Mouse (Mus musculus) cortical plate, adult 2 months (tissue): Measurements from ENCODE around the gene Gm44596. TPM values are rescaled to one million over a fixed set of nuclear protein-coding genes. Genes with fewer than 3 reads are reported as not detected.

Experiments
- H3K27ac ChIP-seq: fragments of 200-500 bp; 2 replicates; pipeline ENCODE4 v1.5.1; 2012; ENCODE audit warnings: low read length, control low read depth, inconsistent platforms; ENCODE audit not compliant: insufficient read depth
- H3K4me1 ChIP-seq: fragments of 200-500 bp; 2 replicates; pipeline ENCODE4 v1.6.1; 2011; ENCODE audit warnings: low read length; ENCODE audit not compliant: control insufficient read depth, insufficient read depth
- H3K4me3 ChIP-seq: fragments of 200-500 bp; 2 replicates; pipeline ENCODE4 v1.5.1; 2011; ENCODE audit warnings: mild to moderate bottlenecking, low read length, control low read depth; ENCODE audit not compliant: insufficient read depth
- CTCF ChIP-seq: fragments of 200-500 bp; IDR thresholded peaks from 2 replicates; pipeline ENCODE4 v1.5.1; 2011; ENCODE audit warnings: mild to moderate bottlenecking, control low read depth, low read length; ENCODE audit not compliant: insufficient read depth; ENCODE audit errors: extremely low read depth
- POLR2A ChIP-seq: fragments of 200-500 bp; IDR thresholded peaks from 2 replicates; pipeline ENCODE4 v1.6.1; 2011; ENCODE audit warnings: mild to moderate bottlenecking, low read length, control low read depth; ENCODE audit not compliant: insufficient read depth; ENCODE audit errors: extremely low read depth
- polyA plus RNA-seq: library from polyadenylated mRNA; depleted of rRNA; stranded (reverse); fragments of >200 nt; gene quantifications from 2 replicates; pipeline ENCODE4 v1.2.3, GENCODE M21; 2012; rRNA removed

Gene Gm44596
- polyA plus RNA-seq, 1 experiment, result 0.40 TPM

DNA sequence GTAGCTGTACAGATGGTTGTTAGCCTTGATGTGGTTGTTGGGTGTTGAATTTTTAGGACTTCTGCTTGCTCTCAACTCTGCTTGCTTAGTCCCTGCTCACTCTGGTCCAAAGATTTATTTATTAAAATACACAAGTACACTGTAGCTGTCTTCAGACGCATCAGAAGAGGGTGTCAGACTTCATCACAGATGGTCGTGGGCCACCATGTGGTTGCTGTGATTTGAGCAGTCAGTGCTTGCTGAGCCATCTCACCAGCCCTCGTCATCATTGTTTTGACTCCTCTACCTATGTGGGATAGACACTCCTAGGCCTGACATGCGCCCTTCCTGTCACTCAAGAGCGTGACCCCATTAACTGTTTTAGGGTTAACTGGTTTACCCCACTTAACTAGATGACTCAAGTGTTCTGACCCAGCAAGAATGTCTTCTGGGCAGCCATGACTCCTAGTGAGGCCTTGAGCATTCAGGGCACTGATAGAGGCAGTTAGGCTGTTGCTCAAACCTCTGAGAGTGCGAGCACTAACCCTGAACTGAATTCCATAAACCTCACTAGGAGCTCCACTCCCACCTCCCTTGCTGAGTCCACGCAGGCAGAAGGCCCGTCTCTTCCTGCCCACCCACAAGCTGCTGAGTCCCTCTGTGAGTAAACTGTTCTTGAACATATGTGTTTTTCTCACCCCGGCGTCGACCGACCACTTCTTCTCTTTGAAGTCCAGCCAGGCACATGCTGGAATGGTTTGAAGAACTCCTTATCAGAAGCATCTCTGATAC, 80.7 kb downstream of the Gm44596 start:
- Histone ChIP-seq H3K4me1 (no peaks in the 10 kb centered on the region), H3K4me3 (no peak overlapping the region), H3K27ac (no peak overlapping the region)
- TF ChIP-seq CTCF (no peak), POLR2A (no peak)

Other genes with a start within 250 kb of the Gm44596 start
- 49.2 and 55.5 TPM in 2 replicates for gene Tspan9, start 231.9 kb upstream of the Gm44596 start, polyA plus RNA-seq
- gene Tead4, start 74.7 kb upstream of the Gm44596 start, polyA plus RNA-seq, result 0.42 and 0.63 TPM in 2 replicates
- 27.2 and 27.8 TPM in 2 replicates for gene Tulp3, start 19.7 kb upstream of the Gm44596 start, polyA plus RNA-seq
- 11.8 and 12.2 TPM in 2 replicates for gene Rhno1, start 12.6 kb upstream of the Gm44596 start, polyA plus RNA-seq
- gene Foxm1, start 12.5 kb upstream of the Gm44596 start, polyA plus RNA-seq, result 1.7 and 2.5 TPM in 2 replicates
- 2.8 and 4.3 TPM in 2 replicates for gene Tex52, start within 50 bp of the Gm44596 start, polyA plus RNA-seq
- 16.1 and 19.5 TPM in 2 replicates for gene Nrip2, start 23.8 kb downstream of the Gm44596 start, polyA plus RNA-seq
- 17.9 and 19.3 TPM in 2 replicates for gene Itfg2, start 49.4 kb downstream of the Gm44596 start, polyA plus RNA-seq
- 116 and 118 TPM in 2 replicates for gene Fkbp4, start 63.2 kb downstream of the Gm44596 start, polyA plus RNA-seq
- gene Pzp, start 151.2 kb downstream of the Gm44596 start, polyA plus RNA-seq, result 0.04 TPM in 1 of 2 replicates, not detected in the other
- gene A2ml1, start 206.1 kb downstream of the Gm44596 start, polyA plus RNA-seq, result 30.6 and 32.4 TPM in 2 replicates
- not detected in 2 replicates for gene Klrb1a, start 248.0 kb downstream of the Gm44596 start, polyA plus RNA-seq